Mouse (Mus musculus) CD4-positive helper T cell, adult 2 months (primary cell): Measurements from ENCODE around the gene Hist1h2bf.

Experiments used
- DNase-seq: peaks from one replicate; pipeline ENCODE4 v3.0.0-alpha.2; 2012; ENCODE audit warnings: low read depth, missing footprints, low spot score

The Hist1h2bf gene

DNA sequence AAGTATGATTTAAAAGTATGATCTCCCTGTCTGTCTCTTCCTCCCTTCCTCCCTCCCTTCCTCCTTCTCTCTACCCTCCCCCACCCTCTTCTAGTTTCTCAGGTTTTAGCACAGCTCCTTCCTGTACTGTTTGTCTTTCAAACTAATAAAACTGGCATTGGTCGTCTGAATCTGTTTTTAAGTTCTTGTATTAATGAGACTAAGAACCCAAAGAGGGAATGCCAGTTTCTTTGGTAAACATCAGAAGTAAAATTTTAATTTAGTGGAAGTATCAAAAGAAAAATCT, 12.9 kb upstream of the Hist1h2bf start:
- no peak for DNase-seq

DNA sequence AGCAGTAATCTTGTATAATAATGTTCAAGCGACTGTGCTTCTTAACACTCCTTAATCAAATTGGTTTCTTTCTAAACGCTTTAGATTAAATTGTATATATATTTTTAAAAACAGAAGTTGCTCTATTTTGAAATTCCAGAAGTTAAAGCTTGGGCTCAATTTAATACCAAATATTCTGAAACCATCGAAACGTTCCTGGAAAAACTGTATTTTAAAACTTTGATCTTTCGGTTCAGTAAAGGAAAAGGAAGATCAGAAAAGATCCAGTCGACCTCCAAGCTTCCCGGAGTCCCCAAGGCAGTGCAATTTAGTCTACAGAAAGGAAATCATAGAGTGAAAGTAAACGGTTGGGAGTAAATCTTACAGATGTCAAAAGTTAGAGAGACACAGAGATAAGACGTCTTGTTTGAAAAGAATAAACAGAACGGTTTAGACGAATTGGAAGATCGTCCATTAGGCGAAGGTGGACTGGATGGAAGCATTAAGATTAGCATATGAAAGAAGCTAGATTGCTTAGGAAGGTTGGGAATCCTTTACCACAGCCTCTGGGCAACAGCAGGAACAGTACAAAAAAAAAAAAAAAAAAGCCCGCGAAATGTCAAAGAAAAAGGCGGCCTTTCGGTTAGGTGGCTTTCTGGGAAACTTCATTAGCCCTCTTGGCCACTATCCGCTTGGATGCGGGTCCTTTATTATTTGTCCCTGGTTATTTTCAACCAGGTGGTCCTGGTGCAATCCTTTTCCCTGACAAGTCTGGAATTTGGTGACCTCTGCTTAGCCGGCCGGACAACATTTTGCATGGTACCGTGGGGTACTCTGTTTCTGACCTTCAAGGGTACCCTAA, 12.3 kb upstream of the Hist1h2bf start:
- peak; percentile 46 for DNase-seq

- peak; percentile 91 for DNase-seq
Observed at GRCm38 (mm10) chr13:23585442-23586098, 11.6 kb upstream of the Hist1h2bf start.

DNA sequence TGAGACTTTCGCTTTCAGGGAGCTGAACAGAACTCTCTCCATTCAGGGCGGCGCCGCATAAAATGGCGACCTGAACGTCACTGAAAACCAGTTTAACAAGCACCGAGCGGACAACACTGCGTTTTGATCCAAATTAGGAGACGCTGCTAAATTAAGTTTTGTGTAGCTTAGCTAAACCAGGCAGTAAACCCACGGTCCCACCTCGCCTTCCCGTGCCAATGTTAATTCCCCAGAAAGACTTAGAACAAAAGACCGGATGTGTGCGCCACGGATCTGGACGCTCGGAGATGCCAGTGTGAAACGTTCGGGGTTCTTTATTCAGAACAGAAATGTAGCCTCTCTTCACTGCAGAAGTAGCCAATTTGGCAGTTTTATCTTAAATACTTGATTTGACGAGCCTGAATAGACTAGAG, 11.0 kb upstream of the Hist1h2bf start:
- DNase-seq: peak; percentile 84

- DNase-seq: no peak
Observed at GRCm38 (mm10) chr13:23584331-23584730, 10.3 kb upstream of the Hist1h2bf start.

DNA sequence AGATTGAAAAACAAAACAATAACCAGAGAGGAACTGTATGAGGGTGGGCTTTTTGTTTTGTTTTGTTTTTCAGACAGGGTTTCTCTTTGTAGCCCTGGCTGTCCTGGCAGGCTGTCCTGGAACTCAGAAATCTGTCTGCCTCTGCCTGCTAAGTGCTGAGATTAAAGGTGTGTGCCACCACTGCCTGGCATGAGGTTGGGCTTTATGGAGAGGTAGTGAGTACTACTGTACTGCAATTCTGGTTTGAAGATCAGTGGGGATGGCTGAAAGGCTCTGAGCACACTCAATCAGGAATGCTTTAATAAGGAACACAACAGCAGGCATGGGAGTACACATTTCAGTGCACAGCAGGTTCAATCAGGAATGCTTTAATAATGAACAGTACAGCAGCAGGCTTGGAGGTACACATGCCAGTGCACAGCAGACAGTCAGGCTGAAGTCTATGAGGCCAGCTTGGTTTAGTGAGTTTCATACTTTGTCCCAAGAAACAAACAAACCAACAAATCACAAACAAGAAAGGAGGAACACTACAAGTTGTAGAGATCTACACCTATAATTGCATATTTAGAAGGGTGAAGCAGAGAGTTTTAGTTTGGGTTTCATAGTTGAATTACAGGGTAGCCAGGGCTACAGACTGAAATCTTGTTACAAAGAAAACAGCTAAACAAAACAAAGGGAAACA, 9.5 kb upstream of the Hist1h2bf start:
- DNase-seq: no peak

DNA sequence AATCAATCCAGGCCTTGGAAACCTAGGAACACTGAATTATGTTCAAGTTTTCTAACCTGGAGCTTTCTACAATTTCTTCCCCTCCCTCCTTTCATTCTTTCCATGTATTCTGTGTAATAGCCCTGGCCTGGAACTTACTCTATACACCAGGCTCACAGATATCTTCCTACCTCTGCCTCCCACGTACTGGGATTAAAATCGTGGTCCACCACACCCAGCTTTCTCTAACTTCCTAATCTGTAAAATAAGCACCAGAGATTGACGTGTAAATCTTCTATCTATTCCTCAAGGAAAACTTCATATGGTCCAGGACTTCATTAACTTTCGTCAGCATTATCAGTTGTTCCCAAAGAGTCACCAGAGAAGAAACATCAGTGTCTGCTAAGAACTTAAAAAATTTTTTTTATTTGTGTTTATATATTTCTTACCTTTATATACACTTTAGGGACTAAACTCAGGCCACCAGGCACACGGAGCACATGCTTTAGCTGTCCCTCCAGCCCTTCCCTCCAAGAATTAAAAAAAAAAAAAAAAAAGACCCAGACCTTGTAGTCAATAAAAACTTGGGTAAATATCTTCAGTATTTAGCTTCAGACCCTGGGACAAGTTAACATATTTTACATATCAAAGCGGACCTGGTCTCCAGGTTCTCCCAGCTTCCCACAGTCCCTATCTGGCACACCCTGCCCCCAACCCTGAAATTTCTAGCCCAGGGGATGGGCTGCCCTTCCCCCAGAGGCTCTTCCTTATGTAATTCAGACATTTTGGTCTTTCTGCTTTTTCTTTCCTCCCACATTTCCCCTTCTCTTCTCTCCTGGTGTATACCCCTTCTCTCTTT, 8.4 kb upstream of the Hist1h2bf start:
- DNase-seq: no peak

DNA sequence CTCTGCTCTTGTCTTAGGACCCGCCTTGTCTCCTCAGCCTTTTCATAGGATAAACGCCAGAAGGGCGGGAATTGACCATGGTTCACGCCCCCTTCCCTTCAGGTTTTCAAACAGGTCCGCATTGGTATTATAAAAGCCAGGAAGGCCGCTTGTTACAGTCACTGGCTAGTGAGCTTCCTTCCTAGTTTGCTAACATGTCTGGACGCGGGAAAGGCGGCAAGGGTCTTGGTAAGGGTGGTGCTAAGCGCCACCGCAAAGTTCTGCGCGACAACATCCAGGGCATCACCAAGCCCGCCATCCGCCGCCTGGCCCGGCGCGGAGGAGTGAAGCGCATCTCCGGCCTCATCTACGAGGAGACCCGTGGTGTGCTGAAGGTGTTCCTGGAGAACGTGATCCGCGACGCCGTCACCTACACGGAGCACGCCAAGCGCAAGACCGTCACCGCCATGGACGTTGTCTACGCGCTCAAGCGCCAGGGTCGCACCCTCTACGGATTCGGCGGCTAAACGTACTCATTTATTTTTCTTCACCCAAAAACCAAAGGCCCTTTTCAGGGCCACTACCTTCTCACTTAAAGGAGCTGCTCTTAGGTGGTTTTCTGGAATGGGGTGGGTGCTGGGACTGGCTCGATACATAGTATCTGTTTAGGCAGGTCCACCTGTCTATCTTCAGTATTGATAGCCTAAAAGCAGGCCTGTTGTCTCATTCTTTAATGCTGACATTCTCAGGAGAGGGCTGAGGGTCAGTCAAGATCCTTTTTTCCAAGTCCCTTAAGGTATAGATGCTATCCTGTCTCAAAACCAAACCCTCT, 7.6 kb upstream of the Hist1h2bf start, which contains the start of gene Hist1h4d:
TSS of gene Hist1h4d (plus strand) at position 191 of the 811 bp plus-strand sequence.
- DNase-seq: peak; percentile 93

DNA sequence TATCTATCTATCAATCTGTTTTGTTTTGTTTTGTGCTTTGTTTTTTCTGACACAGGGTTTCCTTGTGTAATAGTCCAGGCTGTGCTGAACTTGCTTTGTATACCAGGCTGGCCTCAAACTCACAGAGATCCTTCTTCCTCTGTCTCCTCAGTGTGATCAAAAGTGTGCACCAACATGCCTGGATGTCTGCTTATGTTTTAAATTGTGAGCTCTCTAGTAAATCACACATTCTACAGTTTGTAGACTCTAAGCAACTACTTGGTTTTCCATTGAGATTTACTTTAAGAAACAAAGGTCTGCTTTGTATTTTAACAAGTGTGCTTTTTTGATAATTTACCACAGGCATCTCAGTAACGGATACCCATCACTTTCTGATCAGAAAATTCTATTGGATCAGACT, 3.8 kb upstream of the Hist1h2bf start:
- no peak for DNase-seq

- DNase-seq: no peak
Observed at GRCm38 (mm10) chr13:23576906-23577639, 3.1 kb upstream of the Hist1h2bf start.

GRCm38 (mm10) chr13:23576351-23576881, 2.4 kb upstream of the Hist1h2bf start:
- DNase-seq: no peak

DNA sequence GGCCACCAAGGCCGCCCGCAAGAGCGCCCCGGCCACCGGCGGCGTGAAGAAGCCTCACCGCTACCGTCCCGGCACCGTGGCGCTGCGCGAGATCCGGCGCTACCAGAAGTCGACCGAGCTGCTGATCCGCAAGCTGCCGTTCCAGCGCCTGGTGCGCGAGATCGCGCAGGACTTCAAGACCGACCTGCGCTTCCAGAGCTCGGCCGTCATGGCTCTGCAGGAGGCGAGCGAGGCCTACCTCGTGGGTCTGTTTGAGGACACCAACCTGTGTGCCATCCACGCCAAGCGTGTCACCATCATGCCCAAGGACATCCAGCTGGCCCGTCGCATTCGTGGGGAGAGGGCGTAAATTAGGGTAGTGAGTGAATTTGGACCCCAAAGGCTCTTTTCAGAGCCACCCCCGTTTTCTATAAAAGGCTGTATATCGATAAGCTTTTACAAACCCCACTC, 1.9 kb upstream of the Hist1h2bf start:
- peak; percentile 25 for DNase-seq

- peak; percentile 77 for DNase-seq
Observed at GRCm38 (mm10) chr13:23575271-23575851, 1.4 kb upstream of the Hist1h2bf start, which contains the start of gene Hist1h3d. TSS of gene Hist1h3d (plus strand) at chr13:23575763.

DNA sequence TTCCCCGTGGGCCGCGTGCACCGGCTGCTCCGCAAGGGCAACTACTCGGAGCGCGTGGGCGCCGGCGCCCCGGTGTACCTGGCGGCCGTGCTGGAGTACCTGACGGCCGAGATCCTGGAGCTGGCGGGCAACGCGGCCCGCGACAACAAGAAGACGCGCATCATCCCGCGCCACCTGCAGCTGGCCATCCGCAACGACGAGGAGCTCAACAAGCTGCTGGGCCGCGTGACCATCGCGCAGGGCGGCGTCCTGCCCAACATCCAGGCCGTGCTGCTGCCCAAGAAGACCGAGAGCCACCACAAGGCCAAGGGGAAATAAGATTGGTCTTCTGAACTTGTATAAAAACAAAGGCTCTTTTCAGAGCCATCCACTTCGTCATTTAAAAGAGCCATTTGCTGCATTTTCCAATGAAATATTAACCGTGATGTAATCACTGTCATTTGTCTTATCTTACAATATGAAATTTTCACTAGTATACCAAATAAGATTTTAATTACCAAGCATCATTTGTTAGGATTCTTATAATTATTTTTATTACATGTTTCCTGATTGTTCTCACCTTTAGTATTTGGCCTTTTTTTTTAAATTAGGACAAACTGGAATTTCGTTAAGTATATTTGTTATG, 662 bp upstream of the Hist1h2bf start:
- DNase-seq: peak; percentile 53

- peak; percentile 28 for DNase-seq
Observed at GRCm38 (mm10) chr13:23573034-23573897, 730 bp downstream of the Hist1h2bf start.

DNA sequence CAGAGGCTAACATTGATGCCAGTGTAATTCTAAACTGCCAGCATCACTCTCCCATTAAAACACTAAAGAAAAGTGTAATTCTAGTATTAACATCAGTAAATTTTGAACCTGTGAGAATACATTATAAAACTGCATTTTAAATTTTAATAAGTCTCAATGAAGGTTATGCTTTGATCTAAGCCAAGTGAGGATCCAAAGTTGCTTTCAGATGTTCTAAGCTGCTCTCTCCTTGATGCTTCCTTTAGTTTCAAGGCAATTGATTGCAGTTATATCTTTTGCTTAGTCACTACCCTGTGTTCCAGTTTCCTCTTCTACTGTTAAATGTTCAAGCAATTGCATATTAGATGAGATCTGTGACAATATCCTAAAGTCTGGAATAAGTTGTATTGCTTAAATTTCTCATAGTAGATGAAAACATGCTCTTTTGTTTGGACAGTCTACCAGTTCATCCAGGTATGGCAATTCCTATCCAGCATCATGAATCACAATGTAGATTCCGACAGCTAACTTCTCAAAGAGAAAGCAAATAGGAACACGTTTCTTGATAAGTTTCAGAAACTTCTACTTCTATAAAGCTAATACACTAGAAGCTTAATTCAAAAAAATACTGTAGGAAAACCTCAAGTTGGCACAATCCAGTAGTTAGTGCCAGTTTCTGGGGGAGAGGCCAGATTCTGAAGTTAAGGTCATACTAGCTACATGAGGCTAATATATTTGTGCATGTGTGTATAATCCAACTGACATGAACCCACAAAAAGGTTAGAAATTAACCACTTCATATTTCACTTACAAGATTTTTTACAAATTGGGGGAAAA, 1.6 kb downstream of the Hist1h2bf start:
- no peak for DNase-seq
